Mouse (Mus musculus) brain, adult 2 months (tissue): ENCODE measurements at regions not wholly inside any gene's neighbourhood (a gene's known extent, or its start where the extent isn't known, plus 50 kb on each side); places are given as distances from the start of the nearest gene placed in this dataset.

Source experiments
- DNase-seq: peaks from one replicate; pipeline ENCODE4 v3.0.0; 2011; ENCODE audit warnings: low read depth, low spot score

DNA sequence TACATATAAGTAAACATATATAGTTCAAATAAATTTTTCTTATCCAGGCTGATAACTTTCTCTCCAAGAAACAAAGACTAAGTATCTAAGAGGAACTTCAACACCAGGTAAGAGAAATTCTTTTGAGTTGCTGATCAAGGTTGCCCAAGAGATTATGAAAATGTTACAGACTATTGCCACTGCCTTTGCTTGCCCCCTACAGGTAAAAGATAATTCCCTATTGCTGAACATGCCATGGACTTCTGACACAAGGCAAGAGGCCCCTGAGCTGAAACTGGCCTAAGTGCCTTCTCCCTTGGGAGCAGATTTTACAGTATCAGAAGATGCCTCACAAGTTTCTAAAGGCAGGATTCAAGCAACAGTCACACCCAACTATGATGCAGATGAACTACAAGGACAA is 2914.2 kb upstream of the Gm6569 start:
- peak; percentile 11 for DNase-seq

DNA sequence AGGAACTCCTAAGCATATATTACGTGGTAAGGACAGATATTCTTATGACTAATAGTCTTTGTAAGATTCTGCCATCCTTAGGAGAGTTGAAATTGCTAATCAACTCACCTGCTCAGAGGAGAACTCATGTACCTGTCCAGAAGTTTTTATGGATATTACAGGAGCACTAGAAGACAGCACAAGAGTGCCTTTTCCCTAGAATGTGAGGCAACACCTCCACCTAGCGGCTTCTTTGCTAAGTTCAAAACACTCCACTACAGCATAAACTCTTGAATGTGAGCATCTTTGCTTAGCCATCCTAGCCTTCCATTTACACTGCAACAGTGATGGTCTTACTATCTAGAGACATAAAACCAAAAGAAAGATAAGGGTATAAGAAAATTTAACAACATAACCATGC is 2913.5 kb upstream of the Gm6569 start:
- peak; percentile 84 for DNase-seq
